Mouse (Mus musculus) liver, embryonic 14.5 days (tissue): ENCODE measurements around the gene Map3k5. TPM values are rescaled to one million over a fixed set of nuclear protein-coding genes. Genes with fewer than 3 reads are reported as not detected.

Experiments
- ATAC-seq: fragments of 200-750 bp; cut with Nextera tagmentation; 2 replicates; pipeline ENCODE4 v1.8.0; 2017; ENCODE audit warnings: moderate number of reproducible peaks, mild to moderate bottlenecking, moderate library complexity; ENCODE audit not compliant: insufficient read depth
- DNase-seq, 3 experiments: peaks; one replicate each; pipeline ENCODE4 v3.0.0-alpha.2; 2012 to 2013; ENCODE audit warnings: low read depth in 3 of 3, low spot score in 3 of 3
- H3K27ac ChIP-seq: fragments of 300-500 bp; sonication (generic); 2 replicates; pipeline ENCODE4 v1.5.1; 2014; ENCODE audit warnings: moderate library complexity, mild to moderate bottlenecking, control low read depth, inconsistent platforms
- H3K27me3 ChIP-seq: fragments of 300-500 bp; sonication (generic); 2 replicates; pipeline ENCODE4 v1.6.1; 2014; ENCODE audit warnings: mild to moderate bottlenecking, low read length, moderate library complexity; ENCODE audit not compliant: control insufficient read depth, insufficient read depth
- H3K36me3 ChIP-seq: fragments of 300-500 bp; sonication (generic); replicated peaks from 2 replicates; pipeline ENCODE4 v1.6.1; 2014; ENCODE audit warnings: low read depth; ENCODE audit not compliant: control insufficient read depth, insufficient read depth
- H3K4me1 ChIP-seq, 2 experiments: fragments of 200-500 bp in 1 of 2; fragments of 300-500 bp in 1 of 2; sonication (generic) in 1 of 2; replicated peaks; 2 replicates each; pipeline ENCODE4 v1.6.1; 2012 to 2014; ENCODE audit warnings: antibody characterized with exemption in 1 of 2, inconsistent platforms in 1 of 2, low read length in 1 of 2; ENCODE audit not compliant: control insufficient read depth in 2 of 2, insufficient read depth in 2 of 2
- H3K4me2 ChIP-seq: fragments of 300-500 bp; sonication (generic); 2 replicates; pipeline ENCODE4 v1.6.1; 2014; ENCODE audit warnings: low read depth, mild to moderate bottlenecking, control low read depth, moderate library complexity
- H3K4me3 ChIP-seq, 2 experiments: fragments of 200-500 bp in 1 of 2; fragments of 300-500 bp in 1 of 2; sonication (generic) in 1 of 2; 2 replicates each; pipeline ENCODE4 v1.5.1; 2012 to 2014; ENCODE audit warnings: low read depth in 2 of 2, low read length in 2 of 2, mild to moderate bottlenecking in 2 of 2, control low read depth in 1 of 2, inconsistent platforms in 1 of 2, moderate library complexity in 1 of 2; ENCODE audit not compliant: insufficient read depth in 1 of 2
- H3K9ac ChIP-seq: fragments of 300-500 bp; sonication (generic); replicated peaks from 2 replicates; pipeline ENCODE4 v1.6.1; 2014; ENCODE audit warnings: mild to moderate bottlenecking, control low read depth, moderate library complexity
- H3K9me3 ChIP-seq: fragments of 300-500 bp; sonication (generic); 2 replicates; pipeline ENCODE4 v1.6.1; 2016; ENCODE audit warnings: low read length, mixed read lengths; ENCODE audit not compliant: control insufficient read depth
- CTCF ChIP-seq: IDR thresholded peaks from 2 replicates; pipeline ENCODE4 v1.5.1; 2016; ENCODE audit warnings: antibody characterized with exemption, low read depth, control low read depth
- EP300 ChIP-seq: IDR thresholded peaks from 2 replicates; pipeline ENCODE4 v1.6.1; 2016; ENCODE audit warnings: antibody characterized with exemption, low read depth
- WGBS: fragments of 180-500 bp; shearing (Covaris S2); extraction: QIAGEN DNeasy Blood & Tissue Kit; methylation state at CpG from one replicate; pipeline ENCODE4 v1.1.7; 2014; ENCODE audit not compliant: insufficient replicate concordance; 5-methylcytosine and 5-hydroxymethylcytosine counted together
- polyA plus RNA-seq, 2 experiments: library from polyadenylated mRNA; depleted of rRNA in 1 of 2; stranded (reverse) in 1 of 2; unstranded in 1 of 2; fragments of >200 nt; fragmentation: Nextera tagmentation in 1 of 2; extraction: Ambion mirVana in 1 of 2; gene quantifications; 2 replicates each; pipeline versions ENCODE4 v1.2.1 to v1.2.3; 2012 to 2014

Map3k5 gene
- polyA plus RNA-seq, 2 experiments: 1.0 to 1.1 TPM

- Histone ChIP-seq H3K4me2 (no peak overlapping the region), H3K9me3 (no peaks in the 10 kb centered on the region), H3K4me3 (no peak overlapping the region), H3K27ac (no peak overlapping the region), H3K4me1 (peaks cover 3 to 26% of the 10 kb centered on the region in 2 experiments), H3K27me3 (no peaks in the 10 kb centered on the region), H3K9ac (no peak overlapping the region), H3K36me3 (no peaks in the 10 kb centered on the region)
- ATAC-seq (no peak), DNase-seq (no peak)
- WGBS: 18% methylated on average over 11 of the region's 11 CpGs
- no peak for TF ChIP-seq CTCF
- no peak for TF ChIP-seq EP300
Observed at GRCm38 (mm10) chr10:20181680-20182399, 247.6 kb downstream of the Map3k5 start.

GRCm38 (mm10) chr10:20184326-20184725, 250.1 kb downstream of the Map3k5 start:
- no peak for DNase-seq
- no peak for TF ChIP-seq CTCF
- no peak for TF ChIP-seq EP300
- H3K36me3 ChIP-seq: no peaks in the 10 kb centered on the region
- H3K9me3 ChIP-seq: no peaks in the 10 kb centered on the region
- H3K4me2 ChIP-seq: no peak overlapping the region
- no peak overlapping the region for H3K9ac ChIP-seq
- no peaks in the 10 kb centered on the region for H3K27me3 ChIP-seq
- H3K4me3 ChIP-seq: no peak overlapping the region
- no peak for ATAC-seq
- WGBS: 60% methylated on average over 4 of the region's 4 CpGs
- H3K4me1 ChIP-seq: peaks cover 0 to 27% of the 10 kb centered on the region in 2 experiments; a peak in 3 of 4 replicates
- H3K27ac ChIP-seq: no peak overlapping the region

DNA sequence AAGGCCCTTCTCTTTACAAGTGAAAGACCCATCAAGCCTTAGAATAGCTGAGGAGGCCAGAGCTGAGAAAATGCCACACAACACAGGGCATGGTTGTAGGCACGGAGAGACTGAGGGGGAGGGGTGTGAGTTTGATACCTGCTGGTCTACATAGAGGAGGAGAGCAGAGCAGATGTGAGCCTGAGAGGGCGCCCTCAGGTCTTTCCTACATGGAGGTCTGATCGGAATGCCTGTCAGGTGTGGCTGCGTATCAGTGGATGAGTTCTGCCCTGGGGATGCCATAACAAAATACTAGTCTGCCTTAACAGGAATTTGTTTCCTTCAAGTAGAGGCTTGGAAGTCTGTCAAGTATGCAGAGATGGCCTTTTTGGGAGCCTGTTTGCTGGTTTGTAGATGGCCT, 251.0 kb downstream of the Map3k5 start:
- Histone ChIP-seq H3K9ac (no peak overlapping the region), H3K27ac (no peak overlapping the region), H3K4me3 (no peak overlapping the region), H3K4me2 (no peak overlapping the region), H3K27me3 (no peaks in the 10 kb centered on the region), H3K9me3 (no peaks in the 10 kb centered on the region), H3K4me1 (peaks cover 0 to 35% of the 10 kb centered on the region in 2 experiments; a peak in 3 of 4 replicates), H3K36me3 (no peaks in the 10 kb centered on the region)
- ATAC-seq: no peak
- TF ChIP-seq EP300 (no peak), CTCF (no peak)
- WGBS: 71% methylated on average over 4 of the region's 4 CpGs
- DNase-seq: no peak

- no peaks in the 10 kb centered on the region for H3K36me3 ChIP-seq
- H3K4me1 ChIP-seq: peaks cover 0 to 36% of the 10 kb centered on the region in 2 experiments; a peak in 3 of 4 replicates
- TF ChIP-seq CTCF (no peak), EP300 (no peak)
- no peak overlapping the region for H3K27ac ChIP-seq
- DNase-seq: no peak
- no peak overlapping the region for H3K4me3 ChIP-seq
- H3K9me3 ChIP-seq: no peaks in the 10 kb centered on the region
- no peak overlapping the region for H3K4me2 ChIP-seq
- no peak for ATAC-seq
- WGBS: 83% methylated on average over 2 of the region's 2 CpGs
- H3K27me3 ChIP-seq: no peaks in the 10 kb centered on the region
- H3K9ac ChIP-seq: no peak overlapping the region
Observed at GRCm38 (mm10) chr10:20185806-20186205, 251.5 kb downstream of the Map3k5 start.

DNA sequence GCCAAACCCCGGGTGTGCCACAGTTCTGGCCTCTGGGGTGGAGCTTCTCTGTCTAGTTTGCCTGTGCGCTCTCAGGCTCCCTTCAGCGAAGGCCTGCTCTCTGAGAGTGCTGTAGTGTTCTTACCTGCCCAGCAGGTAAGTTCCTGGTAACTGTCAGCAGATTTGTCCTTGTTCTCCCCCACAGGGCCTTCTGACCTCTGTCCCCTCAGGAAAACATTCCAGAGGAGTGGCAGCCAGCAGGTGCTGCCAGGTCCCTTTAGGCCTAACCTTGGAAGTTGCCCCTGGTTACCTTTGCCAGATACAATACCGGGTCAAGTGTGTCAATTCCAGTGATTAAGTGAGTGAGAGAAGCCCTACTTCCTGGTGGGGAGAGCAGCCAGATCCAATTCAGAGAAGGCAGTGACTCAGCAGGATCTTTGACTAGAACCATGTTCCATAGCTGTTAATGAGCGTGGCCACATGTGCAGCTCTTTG, 252.6 kb downstream of the Map3k5 start:
- Histone ChIP-seq H3K9me3 (no peaks in the 10 kb centered on the region), H3K4me1 (peaks cover 0 to 28% of the 10 kb centered on the region in 2 experiments; a peak in 3 of 4 replicates), H3K4me2 (no peak overlapping the region), H3K4me3 (no peak overlapping the region), H3K27ac (no peak overlapping the region), H3K27me3 (no peaks in the 10 kb centered on the region), H3K36me3 (no peaks in the 10 kb centered on the region), H3K9ac (no peak overlapping the region)
- TF ChIP-seq EP300 (no peak), CTCF (no peak)
- ATAC-seq (peak; percentile 43; the same call in 1 of the 2 replicates), DNase-seq (no peak)
- 52% methylated on average over 5 of the region's 5 CpGs for WGBS
